Mouse (Mus musculus): ENCODE results near the gene Pabpc4.
"Not testable (repeated sequence)": the region's sequence is repeated elsewhere in the genome, so short reads cannot be mapped to it uniquely, and the experiment has no call there.

Pabpc4 gene

GRCm38 (mm10) chr4:123298226-123298625 is 36.1 kb downstream of the Pabpc4 start:
- no peak for DNase-seq (ENCODE audit: low spot score)

DNA sequence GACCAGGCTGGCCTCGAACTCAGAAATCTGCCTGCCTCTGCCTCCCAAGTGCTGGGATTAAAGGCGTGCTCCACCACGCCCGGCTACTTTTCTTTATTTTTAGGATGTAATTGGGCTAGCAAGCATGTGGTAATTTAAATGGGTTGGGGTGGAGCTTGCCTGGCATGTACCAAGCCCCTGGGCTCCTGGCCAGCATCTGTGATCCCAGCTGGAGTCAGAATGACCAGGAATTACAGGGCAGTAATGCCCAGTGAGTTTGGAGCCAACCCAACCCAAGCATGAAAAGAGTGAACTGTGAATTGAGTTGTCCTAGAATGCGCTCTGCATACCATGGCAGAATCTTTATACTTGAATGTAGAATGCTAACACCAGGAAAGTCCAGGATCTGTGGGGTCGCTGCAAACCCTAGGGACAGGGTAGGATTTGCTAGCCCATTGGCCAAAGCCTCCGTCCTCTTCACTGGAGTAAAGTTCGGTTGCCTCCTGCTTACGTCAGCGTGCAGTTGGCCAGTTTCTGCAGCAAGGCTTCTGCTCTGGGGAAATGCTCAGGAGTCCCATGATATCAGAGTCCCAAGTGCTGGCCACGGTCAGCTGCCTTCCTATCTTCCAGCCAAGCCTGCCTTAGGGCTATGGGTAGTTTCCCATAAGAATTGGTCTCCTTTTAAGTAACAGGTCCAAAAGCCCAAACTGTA is 37.0 kb downstream of the Pabpc4 start:
- DNase-seq (ENCODE audit: low spot score), result no peak

- DNase-seq (ENCODE audit: low spot score), result no peak
Measured at GRCm38 (mm10) chr4:123305789-123306188, 43.6 kb downstream of the Pabpc4 start.

DNA sequence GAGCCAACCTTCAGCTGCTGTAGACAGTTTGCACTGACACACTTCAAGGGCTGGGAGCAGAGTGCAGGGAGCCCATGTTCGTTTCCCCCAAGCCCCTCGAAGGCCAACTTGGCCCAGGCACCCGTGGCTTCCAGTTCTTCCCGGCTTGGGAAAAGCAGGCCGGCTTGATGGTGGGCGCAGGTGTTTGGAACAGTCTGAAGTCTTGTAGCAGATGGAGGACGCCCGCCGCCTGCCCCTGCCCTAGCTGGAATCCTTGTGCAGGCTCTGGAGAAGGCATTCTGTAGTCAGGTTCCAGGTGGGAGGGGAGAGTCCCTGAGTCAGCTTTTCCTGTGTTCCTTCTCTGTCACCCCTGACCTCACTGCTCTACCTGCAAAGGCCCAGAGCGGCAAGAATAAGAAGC is 44.8 kb downstream of the Pabpc4 start:
- DNase-seq (ENCODE audit: low spot score), result no peak

GRCm38 (mm10) chr4:123308292-123308691 is 46.1 kb downstream of the Pabpc4 start:
- DNase-seq (ENCODE audit: low spot score), result no peak

GRCm38 (mm10) chr4:123311845-123312244 is 49.7 kb downstream of the Pabpc4 start:
- DNase-seq (ENCODE audit: low spot score), result no peak

DNA sequence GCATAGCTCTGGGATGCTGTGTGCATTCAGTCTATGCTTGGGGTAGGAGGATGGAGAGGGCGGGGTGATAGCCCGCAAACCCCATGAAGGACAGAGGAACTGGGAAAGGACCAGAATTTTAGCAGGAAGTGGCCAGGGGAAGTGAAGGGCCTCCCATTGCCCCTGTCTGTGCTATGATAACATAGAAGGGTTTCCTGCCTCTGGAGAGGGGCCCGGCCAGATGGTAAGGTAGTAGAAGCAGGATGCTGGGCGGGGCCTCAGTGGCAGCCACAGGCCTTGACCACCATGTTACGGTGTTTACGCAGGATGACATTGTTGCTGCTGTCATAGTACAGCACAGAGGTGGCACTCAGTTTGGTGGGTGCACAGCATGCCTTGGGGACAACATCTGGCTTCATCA is 50.9 kb downstream of the Pabpc4 start:
- no peak for DNase-seq (ENCODE audit: low spot score)

- DNase-seq (ENCODE audit: low spot score), result no peak
Measured at GRCm38 (mm10) chr4:123314497-123314896, 52.3 kb downstream of the Pabpc4 start.

DNA sequence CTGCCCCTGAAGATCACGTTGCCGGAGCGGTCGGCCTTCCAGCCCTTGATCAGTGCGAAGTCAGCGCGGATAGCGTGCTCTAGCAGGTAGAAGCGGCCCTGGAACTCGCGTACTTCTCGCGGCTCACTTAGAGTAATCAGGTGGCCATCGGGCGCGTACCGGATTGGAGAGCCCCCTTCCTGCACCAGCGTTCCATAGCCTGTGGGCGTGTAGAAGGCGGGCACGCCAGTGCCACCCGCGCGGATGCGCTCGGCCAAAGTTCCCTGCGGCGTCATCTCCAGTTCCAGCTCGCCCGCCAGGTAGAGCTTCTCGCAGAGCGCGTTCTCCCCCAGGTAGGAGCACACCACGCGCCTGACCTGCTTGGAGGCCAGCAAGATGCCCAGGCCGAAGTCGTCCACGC is 60.8 kb downstream of the Pabpc4 start:
- DNase-seq (ENCODE audit: low spot score), result not testable (repeated sequence)

DNA sequence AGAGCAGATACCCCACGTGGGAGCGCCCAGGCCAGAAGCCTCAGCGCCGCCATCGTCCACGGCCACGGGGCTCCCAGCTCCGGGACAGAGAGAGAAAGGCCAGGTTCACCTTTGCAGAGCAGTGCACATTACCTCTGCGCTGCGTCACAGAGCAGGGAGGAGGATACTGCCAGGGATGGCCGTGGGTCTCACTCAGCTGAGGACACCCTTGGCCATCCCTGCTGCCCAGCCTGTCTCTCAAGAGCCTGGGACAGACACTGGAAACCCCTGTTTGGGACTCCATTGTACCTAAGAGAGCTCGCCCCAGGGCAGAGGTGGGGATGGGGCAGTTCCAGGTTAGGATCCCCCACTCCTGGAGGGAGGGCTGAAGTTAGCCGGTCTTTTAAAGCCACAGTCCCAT is 61.4 kb downstream of the Pabpc4 start, which contains the start of gene Oxct2a:
Gene Oxct2a (minus strand): TSS at position 101 of the 400 bp plus-strand sequence.
- no peak for DNase-seq (ENCODE audit: low spot score)

GRCm38 (mm10) chr4:123326087-123326486 is 63.9 kb downstream of the Pabpc4 start:
- DNase-seq (ENCODE audit: low spot score), result no peak

GRCm38 (mm10) chr4:123327630-123328029 is 65.5 kb downstream of the Pabpc4 start:
- no peak for DNase-seq (ENCODE audit: low spot score)

DNA sequence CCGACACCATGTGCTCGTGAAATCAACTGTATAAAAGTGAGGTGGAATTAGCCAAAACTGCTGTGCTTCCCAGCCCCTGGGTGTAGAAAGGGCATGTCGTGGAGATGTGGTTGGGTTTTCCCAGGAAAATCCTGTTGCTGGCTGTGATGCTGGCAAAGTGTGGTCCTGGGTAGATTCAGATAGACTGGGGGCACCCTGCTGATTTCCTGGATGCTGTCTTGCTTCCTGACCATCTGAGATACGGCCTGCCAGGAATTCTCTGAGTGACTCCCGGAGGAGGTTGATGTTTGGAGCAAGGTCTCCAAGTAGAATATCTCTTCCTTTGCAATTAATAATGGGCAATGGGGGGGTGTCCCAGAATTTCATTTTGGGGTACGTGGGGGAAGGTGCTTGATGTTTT is 66.8 kb downstream of the Pabpc4 start:
- no peak for DNase-seq (ENCODE audit: low spot score)

DNA sequence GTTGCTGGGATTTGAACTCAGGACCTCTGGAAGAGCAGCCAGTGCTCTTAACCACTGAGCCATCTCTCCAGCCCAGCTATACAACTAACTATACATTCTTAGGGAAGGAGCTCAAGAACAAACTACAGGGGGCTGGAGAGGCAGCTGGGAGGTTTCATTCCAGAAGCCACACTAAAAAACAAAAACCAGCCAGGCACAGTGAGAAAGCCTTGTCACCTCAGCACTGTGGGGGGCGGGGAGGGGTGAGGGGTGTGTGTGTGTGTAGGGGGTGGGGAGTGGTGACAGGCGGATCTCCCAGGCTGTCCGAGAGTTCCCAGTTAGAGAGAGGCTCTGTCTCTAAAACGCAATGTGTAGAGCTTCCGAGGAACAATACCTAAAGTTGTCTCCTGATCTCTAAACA is 69.2 kb downstream of the Pabpc4 start:
- DNase-seq (ENCODE audit: low spot score), result no peak

DNA sequence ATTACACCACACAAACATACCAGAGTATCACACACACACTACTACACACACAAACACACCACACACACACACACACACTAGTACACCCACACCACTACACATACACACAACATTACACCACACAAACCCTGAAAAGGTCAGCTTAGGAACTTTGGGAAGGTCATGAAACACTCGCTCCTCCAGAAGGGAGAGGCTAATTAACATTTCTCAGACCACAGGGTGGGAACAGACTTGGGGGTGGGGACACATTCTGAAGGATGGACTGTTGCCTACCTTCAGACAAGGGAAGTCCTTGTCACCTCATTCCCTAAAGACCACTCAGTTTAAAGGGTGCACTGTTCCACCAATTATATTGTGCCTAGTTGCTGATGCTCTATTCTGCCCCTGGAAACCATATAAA is 69.8 kb downstream of the Pabpc4 start:
- DNase-seq (ENCODE audit: low spot score), result not testable (repeated sequence)

GRCm38 (mm10) chr4:123333151-123333550 is 71.0 kb downstream of the Pabpc4 start:
- no peak for DNase-seq (ENCODE audit: low spot score)

DNA sequence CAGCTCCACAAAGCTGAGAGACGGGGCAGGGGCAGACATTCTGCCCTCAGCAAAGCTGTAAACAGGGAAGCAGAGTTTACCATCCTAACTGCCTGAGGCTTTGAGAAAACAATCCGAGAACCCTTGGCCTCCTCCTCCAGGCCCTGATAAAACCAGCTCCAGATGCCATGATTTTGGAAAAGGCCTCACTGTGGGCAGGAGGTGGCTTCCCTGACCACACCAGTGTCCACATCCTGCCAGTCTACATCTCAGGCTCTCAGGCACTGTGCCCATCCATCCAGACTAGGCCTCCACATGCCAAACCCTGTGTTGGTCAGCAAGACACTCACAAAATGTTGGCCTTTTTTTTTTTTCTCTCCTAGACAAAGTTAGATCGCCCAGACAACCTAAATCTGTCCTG is 72.0 kb downstream of the Pabpc4 start:
- no peak for DNase-seq (ENCODE audit: low spot score)

DNA sequence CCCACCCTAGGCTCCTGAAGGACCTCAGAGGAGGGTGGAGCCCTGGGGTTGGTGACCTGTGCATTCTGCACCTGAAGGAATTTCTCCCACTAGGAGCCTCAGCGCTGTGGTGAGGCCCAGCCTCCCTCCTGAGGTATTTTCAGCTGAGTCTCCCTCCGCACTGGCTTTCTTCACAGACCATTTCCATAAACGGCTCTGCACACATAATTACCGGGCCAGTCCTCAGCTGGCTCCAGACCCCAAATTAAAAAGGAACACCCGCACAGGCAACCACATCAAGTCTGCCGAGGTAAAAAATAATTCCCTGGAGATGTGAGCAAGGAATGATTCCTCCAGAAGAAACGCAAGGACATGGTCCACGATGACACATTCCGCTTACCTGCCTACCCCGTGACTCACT is 73.1 kb downstream of the Pabpc4 start:
- DNase-seq (ENCODE audit: low spot score), result not testable (repeated sequence)

- DNase-seq (ENCODE audit: low spot score), result no peak
Measured at GRCm38 (mm10) chr4:123335796-123336585, 73.8 kb downstream of the Pabpc4 start.

GRCm38 (mm10) chr4:123337693-123338092 is 75.5 kb downstream of the Pabpc4 start:
- no peak for DNase-seq (ENCODE audit: low spot score)

GRCm38 (mm10) chr4:123340232-123340631 is 78.1 kb downstream of the Pabpc4 start:
- DNase-seq (ENCODE audit: low spot score), result no peak

- DNase-seq (ENCODE audit: low spot score), result no peak
Measured at GRCm38 (mm10) chr4:123342091-123342641, 80.0 kb downstream of the Pabpc4 start.

Measured in urinary bladder, postnatal 14 days (tissue).